Mouse (Mus musculus): ENCODE measurements around the gene H2-M9. TPM values are rescaled to one million over a fixed set of nuclear protein-coding genes. Genes with fewer than 3 reads are reported as not detected.

Gene H2-M9
- total and polyA plus RNA-seq, 3 experiments, result not detected

Other genes starting within 250 kb of the H2-M9 start
- not detected in 2 replicates for gene H2-M10.4, start 180.3 kb downstream of the H2-M9 start, total RNA-seq (2012; rRNA removed)
- gene H2-M10.4, start 180.3 kb downstream of the H2-M9 start, polyA plus RNA-seq (2012; ENCODE audit: insufficient read depth in 1 of 2, insufficient read length in 2 of 2, low read depth in 1 of 2, low replicate concordance in 2 of 2, missing spikeins in 1 of 2), result not detected
- gene H2-M11, start 95.6 kb downstream of the H2-M9 start, total RNA-seq (2012; rRNA removed), result not detected in 2 replicates
- not detected for gene H2-M11, start 95.6 kb downstream of the H2-M9 start, polyA plus RNA-seq (2012; ENCODE audit: insufficient read depth in 1 of 2, insufficient read length in 2 of 2, low read depth in 1 of 2, low replicate concordance in 2 of 2, missing spikeins in 1 of 2)
- gene H2-M1, start 29.6 kb upstream of the H2-M9 start, total RNA-seq (2012; rRNA removed), result not detected in 2 replicates
- gene H2-M1, start 29.6 kb upstream of the H2-M9 start, polyA plus RNA-seq (2012; ENCODE audit: insufficient read depth in 1 of 2, insufficient read length in 2 of 2, low read depth in 1 of 2, low replicate concordance in 2 of 2, missing spikeins in 1 of 2), result not detected
- gene H2-M10.5, start 130.2 kb upstream of the H2-M9 start, total RNA-seq (2012; rRNA removed), result not detected in 2 replicates
- not detected for gene H2-M10.5, start 130.2 kb upstream of the H2-M9 start, polyA plus RNA-seq (2012; ENCODE audit: insufficient read depth in 1 of 2, insufficient read length in 2 of 2, low read depth in 1 of 2, low replicate concordance in 2 of 2, missing spikeins in 1 of 2)
- gene H2-M10.6, start 169.5 kb upstream of the H2-M9 start, total RNA-seq (2012; rRNA removed), result not detected in 2 replicates
- gene H2-M10.6, start 169.5 kb upstream of the H2-M9 start, polyA plus RNA-seq (2012; ENCODE audit: insufficient read depth in 1 of 2, insufficient read length in 2 of 2, low read depth in 1 of 2, low replicate concordance in 2 of 2, missing spikeins in 1 of 2), result not detected
- 4.9 and 5.6 TPM in 2 replicates for gene Trim26, start 194.5 kb upstream of the H2-M9 start, total RNA-seq (2012; rRNA removed)
- gene Trim26, start 194.5 kb upstream of the H2-M9 start, polyA plus RNA-seq (2012; ENCODE audit: insufficient read depth in 1 of 2, insufficient read length in 2 of 2, low read depth in 1 of 2, low replicate concordance in 2 of 2, missing spikeins in 1 of 2), result 10 to 100 TPM in 1 of 2 experiments, not detected in 1; 12.4 TPM
- gene Trim15, start 224.5 kb upstream of the H2-M9 start, total RNA-seq (2012; rRNA removed), result not detected in 2 replicates
- gene Trim15, start 224.5 kb upstream of the H2-M9 start, polyA plus RNA-seq (2012; ENCODE audit: insufficient read depth in 1 of 2, insufficient read length in 2 of 2, low read depth in 1 of 2, low replicate concordance in 2 of 2, missing spikeins in 1 of 2), result under 1 TPM in 1 of 2 experiments, not detected in 1; 0.07 TPM
- 20.6 and 30.2 TPM in 2 replicates for gene Trim10, start 226.9 kb upstream of the H2-M9 start, total RNA-seq (2012; rRNA removed)
- gene Trim10, start 226.9 kb upstream of the H2-M9 start, polyA plus RNA-seq (2012; ENCODE audit: insufficient read depth in 1 of 2, insufficient read length in 2 of 2, low read depth in 1 of 2, low replicate concordance in 2 of 2, missing spikeins in 1 of 2), result 10 to 100 TPM in 1 of 2 experiments, not detected in 1; 30.4 TPM
- 0.04 TPM in 1 of 2 replicates, not detected in the other for gene Trim40, start 247.5 kb upstream of the H2-M9 start, total RNA-seq (2012; rRNA removed)
- gene Trim40, start 247.5 kb upstream of the H2-M9 start, polyA plus RNA-seq (2012; ENCODE audit: insufficient read depth in 1 of 2, insufficient read length in 2 of 2, low read depth in 1 of 2, low replicate concordance in 2 of 2, missing spikeins in 1 of 2), result under 1 TPM in 1 of 2 experiments, not detected in 1; 0.04 TPM

All from MEL (cell line).